Mouse (Mus musculus) cerebellum, postnatal 25 days (tissue): ENCODE measurements at regions not wholly inside any gene's neighbourhood (a gene's known extent, or its start where the extent isn't known, plus 50 kb on each side); places are given as distances from the start of the nearest gene placed in this dataset.

ENCODE experiments used
- DNase-seq, 2 experiments: peaks; one replicate each; pipeline ENCODE4 v3.0.0; 2021; ENCODE audit warnings: mixed read lengths in 2 of 2

DNA sequence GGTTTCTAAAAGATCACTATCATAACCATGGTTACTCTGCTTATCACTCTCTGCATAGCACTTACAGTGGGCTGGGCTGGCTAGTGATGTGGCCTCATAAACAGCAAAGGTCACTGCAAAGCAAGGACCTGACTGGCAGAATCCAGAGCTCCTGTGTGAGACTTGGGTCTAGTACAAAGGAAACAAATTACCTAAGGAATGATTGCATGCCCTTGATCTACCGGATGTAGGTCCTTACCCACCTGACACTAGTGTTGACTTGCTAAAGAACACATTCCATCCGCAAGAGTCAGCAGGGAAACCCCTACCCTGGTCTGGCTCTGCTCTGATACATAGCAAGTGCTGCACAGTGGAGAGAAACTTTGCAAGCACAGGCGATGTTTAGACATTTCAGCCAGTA lies 297.0 kb upstream of the Jag1 start:
- no peak for DNase-seq

DNA sequence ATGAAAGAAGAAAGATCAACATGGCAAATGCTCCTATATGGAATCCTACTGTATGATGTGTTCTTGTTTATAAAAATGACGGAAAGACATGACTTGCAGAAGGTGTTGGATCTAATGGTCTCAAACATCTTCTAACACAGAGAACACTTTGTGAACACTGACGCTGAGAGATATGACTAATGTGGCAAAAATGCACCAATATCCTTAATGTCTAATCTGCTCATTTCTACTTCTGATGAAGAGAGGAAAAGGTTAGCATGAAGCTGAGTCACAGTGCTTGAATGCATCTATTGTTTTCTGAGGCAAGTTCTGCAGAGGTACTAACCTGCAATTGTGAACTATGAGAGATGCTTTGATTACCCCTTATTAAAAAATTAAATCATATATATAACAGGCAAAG lies 293.2 kb upstream of the Jag1 start:
- DNase-seq = no peak

GRCm38 (mm10) chr2:137408294-137408693 lies 291.9 kb upstream of the Jag1 start:
- DNase-seq = no peak

DNA sequence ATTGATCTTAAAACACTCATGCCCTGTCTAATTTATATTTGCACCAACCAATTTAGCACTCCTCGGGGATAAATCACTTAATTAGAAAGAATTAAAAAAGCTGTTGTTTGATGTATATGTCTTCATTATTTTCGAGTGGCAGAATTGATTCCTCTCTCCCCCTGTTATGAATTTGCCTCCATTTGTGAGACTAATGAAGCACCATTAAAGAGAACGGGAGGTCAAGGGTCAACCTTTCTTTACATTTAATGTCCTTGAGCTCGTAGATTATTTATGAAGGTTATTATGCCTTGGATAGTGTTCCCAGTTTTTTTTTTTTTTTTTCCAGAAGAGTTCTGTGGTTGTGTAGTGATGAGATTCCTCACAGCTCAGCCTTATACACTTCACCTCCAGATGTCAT lies 277.0 kb upstream of the Jag1 start:
- no peak for DNase-seq

DNA sequence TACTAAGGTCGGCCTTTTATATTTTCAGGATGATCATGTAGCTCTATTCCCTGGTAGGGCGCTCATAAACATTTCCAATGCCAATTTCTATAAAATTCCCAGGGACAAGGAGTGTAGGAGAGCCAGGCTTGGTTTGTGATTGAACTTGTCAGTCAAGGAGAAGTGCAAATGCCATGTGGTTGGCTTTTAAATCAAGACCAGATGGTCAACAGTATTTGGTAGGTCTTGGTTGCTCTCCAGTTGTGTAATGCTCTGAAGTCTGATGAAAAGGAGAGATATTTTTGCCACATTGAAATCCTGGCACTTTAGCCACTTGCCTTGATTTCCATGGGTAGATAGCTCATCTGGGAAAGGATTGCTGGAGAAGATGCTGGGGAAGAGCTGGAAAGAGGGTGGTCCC lies 263.4 kb upstream of the Jag1 start:
- DNase-seq = no peak

DNA sequence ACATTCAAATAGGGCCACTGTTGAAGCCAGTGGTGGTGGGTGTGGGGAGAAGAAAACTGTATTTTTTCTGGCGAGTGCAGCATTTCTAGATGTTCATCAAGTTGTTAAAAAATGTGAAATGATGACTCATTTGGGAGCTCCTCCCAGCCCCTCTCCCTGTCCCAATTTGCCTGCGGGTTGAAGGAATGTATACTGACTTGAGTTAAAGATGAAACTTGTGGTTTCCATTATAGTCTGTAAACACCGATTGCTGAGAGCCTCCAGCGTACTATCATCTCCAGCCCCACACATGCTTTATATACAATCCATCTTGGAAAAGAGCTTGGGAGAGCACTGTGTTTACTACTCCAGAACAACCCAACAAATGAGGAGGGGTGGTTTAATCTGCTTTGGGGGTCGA lies 258.9 kb upstream of the Jag1 start:
- DNase-seq = no peak

- no peak for DNase-seq
Measured at GRCm38 (mm10) chr2:137371062-137371461, 254.6 kb upstream of the Jag1 start.

DNA sequence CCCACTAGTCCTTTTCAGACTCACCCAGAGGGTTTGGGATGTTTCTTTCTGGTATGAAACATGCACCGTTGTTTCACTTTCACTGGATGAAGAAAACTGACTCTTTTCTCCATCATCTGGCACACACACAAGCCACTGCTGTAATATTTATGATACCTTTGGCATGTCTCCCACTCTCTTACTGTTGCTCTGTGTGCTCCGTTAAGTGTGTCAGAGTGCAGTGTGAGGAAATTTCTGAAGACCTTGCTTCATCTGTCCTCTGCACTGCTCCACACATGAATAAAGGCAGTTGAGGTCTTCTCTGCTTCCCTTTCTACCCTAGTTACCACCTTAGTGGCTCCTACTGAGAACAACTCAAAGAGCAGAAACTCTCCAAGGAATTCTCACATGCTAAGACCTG lies 246.6 kb upstream of the Jag1 start:
- no peak for DNase-seq

DNA sequence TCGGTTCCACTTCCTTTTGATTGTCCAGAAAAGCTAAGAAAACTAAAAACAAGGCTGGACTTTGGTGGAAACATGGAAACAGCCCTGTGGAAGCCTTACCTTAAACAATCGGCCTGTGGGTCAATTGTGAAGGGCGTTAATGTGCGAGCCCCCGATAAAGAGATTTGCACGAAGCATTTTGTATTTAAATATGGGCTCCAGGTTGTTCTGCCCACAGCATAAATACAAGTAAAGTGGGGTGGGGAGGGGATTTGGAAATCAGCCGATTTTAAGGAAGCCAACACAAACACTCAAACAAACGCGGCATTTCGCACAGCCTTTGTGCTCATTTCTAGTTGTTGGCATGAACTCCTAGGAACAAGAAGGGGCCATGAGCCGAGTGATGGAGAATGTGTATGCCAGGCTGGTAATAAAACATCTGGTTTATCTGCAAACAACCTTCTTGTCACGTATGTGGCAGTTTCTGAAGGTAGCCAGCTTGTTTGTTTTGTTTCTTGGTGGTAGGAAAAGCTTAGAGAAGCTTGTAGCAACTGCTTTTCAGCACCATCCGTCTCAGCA lies 240.8 kb upstream of the Jag1 start:
- no peak for DNase-seq

GRCm38 (mm10) chr2:137343736-137344135 lies 227.3 kb upstream of the Jag1 start:
- DNase-seq = peak in 1 of 2 experiments; percentile 4

DNA sequence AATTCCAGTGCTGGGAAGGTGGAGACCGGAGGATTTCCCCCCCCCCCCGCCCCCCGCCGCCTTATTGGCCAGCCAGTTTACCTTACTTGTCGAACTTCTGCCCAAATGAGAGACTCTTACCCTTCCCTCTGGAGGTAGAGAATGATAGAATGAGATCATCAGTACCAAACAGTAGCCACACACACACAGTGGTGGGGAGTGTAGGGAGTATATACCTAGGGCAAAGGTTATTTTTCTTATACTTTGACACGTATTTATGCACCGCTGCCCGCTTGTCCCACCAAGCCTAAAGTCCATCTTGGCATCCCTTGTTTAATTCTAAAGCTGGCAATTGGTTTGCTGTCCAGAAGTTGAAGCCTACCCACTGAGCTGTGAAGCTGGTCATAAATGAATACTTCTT lies 213.6 kb upstream of the Jag1 start:
- DNase-seq = no peak

DNA sequence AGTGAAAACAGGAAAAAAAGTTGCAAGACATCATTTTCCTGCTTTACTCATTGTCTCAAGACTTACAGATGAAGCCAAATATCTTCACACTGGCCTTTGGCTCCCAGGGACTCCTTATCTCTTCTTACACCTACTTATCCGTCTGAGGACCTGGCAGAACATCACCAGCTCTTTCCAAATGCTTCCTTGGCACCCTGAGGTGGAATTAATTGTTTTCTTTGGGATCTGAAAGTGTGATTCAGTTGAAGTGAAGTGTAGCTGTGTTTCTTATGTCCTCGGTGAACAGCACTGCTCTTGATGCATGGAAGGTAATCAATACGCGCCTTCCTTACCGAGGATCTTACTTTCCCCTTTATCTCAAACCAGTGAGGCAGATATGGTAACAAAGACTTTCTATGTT lies 207.0 kb upstream of the Jag1 start:
- no peak for DNase-seq

DNA sequence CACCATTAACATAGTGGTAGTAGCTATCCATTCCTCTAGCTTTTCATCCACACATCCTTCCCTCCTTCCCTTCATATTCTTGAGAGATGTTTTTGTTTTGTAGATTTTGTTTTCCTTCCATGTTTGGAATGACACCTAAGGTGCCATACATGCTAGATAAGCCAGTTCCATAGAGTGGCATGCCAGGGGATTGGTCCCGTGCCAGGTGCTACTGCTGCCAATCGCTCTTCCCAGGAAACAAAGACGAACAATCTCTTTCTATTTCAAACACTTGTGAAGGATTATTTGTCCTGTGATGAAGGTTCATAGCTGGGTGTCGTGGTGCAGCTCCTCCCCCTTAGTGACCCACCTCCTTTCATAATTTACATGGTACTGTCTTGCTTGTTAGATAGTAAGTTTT lies 194.1 kb upstream of the Jag1 start:
- DNase-seq = peak; percentile 7 to 23

GRCm38 (mm10) chr2:137308116-137308515 lies 191.7 kb upstream of the Jag1 start:
- DNase-seq = no peak

DNA sequence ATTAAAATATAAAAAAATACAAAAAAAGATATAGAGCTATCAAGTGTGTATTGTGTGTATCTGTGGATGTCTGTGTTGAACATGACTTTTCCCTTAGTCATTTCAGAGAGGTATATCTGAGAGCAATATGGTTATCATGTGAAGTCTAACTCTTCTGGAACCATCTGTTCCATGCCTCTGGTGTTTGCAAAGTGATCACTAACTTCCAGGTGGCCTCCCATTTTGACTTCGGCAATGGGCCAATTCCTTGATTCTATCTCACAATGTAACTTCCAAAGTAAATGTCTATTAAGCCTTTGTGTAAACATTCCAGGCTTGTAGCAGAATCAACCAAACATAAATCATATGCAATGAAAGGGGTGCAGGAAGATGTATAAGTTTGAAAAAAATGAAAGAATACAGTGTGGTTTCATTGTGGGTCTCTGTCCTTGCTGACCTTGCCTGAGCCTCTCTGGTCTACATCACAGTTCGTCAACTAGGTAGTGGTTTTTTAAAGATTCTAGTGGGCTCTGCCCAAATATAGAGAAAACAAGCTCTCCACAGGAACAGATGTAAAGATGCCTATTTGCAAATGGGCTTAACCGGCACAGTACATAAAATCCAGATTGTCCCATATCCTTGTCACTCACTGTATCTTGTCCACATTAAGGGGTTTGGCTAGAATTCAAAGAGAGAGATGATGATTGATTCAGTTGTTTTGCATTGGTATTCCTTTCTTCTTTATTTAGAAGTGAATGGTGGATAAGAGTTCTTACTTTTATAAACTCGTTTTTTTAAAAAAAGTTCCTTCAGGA lies 185.2 kb upstream of the Jag1 start:
- DNase-seq = no peak

GRCm38 (mm10) chr2:137289231-137289630 lies 172.8 kb upstream of the Jag1 start:
- DNase-seq = no peak

DNA sequence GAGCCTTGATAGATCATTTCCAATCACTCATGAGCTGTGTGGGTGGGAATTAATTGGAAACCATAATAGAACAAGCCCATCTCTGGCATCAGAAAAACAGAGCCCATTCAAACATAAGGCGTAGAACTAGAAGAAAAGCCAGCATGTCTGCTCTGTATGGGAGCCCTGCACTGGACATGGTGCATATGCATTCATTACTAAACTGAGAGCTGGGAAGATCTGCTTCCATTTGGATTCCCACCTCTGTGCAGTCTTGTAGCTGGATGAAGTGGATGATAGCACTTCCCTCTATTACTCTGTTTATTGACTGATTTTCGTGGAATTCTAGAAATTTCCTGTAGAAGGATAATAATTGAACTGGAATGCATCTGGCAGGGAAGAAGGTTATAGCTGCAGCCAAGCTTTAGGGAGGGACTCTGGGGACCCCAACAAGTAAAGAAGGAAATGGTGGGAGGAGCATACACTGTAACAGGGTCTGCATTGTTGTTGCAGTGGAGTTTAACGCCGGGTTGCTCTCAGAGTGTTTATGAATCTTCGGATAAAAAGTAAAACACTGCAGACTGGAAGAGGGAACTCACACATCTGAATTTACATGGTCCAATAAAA lies 155.2 kb upstream of the Jag1 start:
- no peak for DNase-seq

DNA sequence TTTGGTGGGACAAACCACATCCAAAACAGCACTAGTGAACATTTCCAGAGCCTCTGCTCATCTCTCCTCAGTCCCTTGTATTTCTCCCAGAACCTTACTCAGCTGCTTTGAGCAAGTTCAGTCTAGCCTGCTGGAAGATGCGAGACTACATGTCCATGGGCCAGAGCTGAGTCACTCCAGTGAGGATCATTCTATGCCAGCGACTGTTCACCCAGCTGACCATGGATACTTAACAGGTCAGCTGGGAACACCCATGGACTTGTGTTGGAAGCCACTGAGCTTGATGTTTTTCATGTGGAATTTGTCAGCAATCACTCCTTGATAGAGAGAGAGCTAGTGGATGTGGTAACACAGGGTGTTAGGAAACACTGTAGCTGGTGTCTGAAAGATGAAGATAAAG lies 146.5 kb upstream of the Jag1 start:
- no peak for DNase-seq

GRCm38 (mm10) chr2:137257847-137258515 lies 141.5 kb upstream of the Jag1 start:
- no peak for DNase-seq

- no peak for DNase-seq
Measured at GRCm38 (mm10) chr2:137247931-137248330, 131.5 kb upstream of the Jag1 start.

- DNase-seq = no peak
Measured at GRCm38 (mm10) chr2:137244370-137244769, 127.9 kb upstream of the Jag1 start.

DNA sequence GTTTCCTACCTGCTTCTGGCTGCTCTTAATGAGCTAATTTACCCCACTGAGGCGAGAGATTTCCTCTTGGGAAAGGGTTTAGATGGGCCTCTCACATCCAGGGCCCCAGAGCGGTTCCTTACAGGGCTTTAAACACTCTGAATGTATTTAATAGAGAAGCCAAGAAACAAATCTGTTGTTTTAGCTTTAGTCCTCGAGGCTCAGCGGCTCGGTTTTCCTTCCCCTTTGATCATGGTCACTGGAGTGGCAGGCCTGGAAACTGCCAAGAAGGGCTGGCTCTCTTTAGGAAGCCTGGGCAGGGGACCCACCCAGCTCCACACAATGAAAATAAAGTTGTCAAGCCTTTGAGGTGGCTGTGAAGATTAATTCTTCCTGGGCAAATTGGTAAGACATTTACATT lies 127.5 kb upstream of the Jag1 start:
- DNase-seq = no peak

GRCm38 (mm10) chr2:137236961-137237360 lies 120.5 kb upstream of the Jag1 start:
- no peak for DNase-seq

- no peak for DNase-seq
Measured at GRCm38 (mm10) chr2:137233936-137234335, 117.5 kb upstream of the Jag1 start.
